Mouse (Mus musculus): Measurements from ENCODE around the gene Mrln. TPM values are rescaled to one million over a fixed set of nuclear protein-coding genes. Genes with fewer than 3 reads are reported as not detected.
"Not testable (repeated sequence)": the region's sequence is repeated elsewhere in the genome, so short reads cannot be mapped to it uniquely, and the experiment has no call there.

The Mrln gene
- total and polyA plus RNA-seq, 3 experiments = 0.86 TPM; not detected in 2

GRCm38 (mm10) chr10:70195279-70195678 lies 9.2 kb upstream of the Mrln start:
- DNase-seq = no peak

DNA sequence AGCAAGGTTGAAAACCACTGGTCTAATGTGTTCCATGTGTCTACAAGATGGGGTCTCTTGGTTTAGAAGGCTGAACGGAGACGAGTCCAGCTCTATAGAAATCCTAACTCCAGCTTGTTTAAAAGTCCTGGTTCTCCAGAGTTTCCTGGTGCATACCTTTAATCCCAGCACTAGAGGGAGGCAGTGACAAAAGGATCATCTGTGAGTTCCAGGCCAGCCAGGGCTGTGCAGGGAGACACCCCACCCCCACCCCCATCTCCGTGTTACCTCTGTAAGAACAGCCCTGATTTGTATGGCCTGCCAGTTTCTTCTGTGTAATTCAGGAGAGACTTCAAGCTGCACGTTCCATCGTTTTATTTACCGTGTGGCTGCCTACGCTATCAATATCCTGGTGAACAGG lies 8.7 kb upstream of the Mrln start:
- DNase-seq = no peak

DNA sequence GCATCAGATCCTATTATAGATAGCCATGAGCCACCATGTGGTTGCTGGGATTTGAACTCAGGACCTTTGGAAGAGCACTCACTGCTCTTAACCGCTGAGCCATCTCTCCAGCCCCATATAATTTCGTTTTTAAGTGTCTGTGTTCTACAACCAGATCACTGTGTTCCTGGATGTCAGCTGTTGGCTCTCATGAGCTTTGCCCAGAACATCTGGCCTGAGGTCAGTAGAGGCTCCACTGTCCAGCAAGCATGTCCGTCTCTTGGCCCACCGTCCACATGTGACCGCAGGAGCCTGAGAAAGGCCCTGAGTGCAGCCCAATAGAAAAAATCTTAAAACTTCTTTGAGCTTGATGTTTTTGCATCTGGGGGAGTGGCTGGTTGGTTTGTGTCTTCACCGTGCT lies 7.8 kb upstream of the Mrln start:
- DNase-seq = no peak

DNA sequence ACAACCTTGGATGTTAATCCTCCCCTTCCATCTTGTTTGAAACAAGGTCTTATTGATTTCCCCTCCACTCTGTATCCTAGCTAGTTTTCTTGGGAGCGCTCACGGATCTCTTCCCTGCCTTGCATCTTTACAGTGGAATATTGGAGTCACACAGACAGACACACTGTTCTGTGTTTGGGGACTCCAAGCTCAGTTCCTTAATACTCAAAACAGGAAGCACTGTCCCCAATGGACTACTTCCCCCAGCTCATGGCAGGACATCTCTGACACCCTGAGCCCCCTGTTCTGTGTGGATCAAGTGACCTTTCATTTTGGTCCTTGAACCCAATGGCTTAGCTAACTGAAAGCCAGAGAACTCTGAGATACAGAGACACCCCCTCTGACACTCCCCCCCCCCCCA lies 6.9 kb upstream of the Mrln start:
- no peak for DNase-seq

- DNase-seq = no peak
Measured at GRCm38 (mm10) chr10:70198012-70198411, 6.5 kb upstream of the Mrln start.

- peak; percentile 72 for DNase-seq
Measured at GRCm38 (mm10) chr10:70198951-70199463, 5.5 kb upstream of the Mrln start.

- DNase-seq = no peak
Measured at GRCm38 (mm10) chr10:70199466-70200210, 4.8 kb upstream of the Mrln start.

DNA sequence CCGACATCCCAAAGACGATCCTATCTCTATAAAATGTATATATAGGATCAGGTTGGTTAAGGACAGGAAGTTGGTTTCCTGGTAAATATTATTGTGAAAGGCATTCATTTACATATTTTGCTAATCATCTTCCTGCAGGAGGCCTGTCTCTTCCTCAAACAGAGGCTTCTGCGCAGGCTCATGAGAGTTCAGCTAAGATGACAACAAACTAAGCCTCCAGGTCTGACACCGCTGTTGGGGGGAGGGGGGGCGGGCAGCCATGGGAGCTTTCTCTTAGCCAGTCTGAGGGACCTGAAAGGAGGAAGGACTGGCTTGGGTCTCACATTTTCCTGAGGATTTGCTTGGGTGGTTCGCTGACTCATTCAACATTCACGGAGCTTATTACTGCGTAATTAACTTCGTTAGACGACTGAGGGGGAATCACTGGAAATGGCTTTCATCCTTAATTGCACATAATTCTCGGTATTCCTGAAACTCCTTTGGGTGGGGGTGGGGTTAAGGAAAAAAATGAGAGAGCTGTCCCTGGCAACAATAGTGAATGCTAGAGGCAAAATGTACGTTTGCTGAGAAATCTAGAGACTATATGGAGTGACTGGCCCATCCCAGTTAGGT lies 3.5 kb upstream of the Mrln start:
- DNase-seq = no peak

- no peak for DNase-seq
Measured at GRCm38 (mm10) chr10:70211281-70211680, 6.8 kb downstream of the Mrln start.

DNA sequence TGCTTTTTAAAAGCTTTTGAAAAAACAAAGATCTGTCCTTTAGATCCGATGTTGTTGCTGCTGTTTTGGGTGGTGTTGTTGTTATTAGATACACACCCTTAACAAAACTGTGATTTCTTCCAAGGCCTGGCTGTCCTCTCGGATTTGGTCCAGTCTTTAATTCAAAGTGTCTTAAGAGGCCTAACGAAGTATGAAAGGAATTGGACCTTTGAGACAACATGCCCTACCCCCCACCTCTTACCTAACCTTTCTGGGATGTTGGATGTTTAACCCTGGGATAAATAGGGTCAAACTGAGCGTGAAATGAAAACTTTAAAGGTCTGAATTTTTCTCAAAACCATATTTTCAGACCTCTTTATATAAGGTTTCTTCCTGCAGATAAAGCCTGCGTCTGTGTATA lies 16.5 kb downstream of the Mrln start:
- no peak for DNase-seq

DNA sequence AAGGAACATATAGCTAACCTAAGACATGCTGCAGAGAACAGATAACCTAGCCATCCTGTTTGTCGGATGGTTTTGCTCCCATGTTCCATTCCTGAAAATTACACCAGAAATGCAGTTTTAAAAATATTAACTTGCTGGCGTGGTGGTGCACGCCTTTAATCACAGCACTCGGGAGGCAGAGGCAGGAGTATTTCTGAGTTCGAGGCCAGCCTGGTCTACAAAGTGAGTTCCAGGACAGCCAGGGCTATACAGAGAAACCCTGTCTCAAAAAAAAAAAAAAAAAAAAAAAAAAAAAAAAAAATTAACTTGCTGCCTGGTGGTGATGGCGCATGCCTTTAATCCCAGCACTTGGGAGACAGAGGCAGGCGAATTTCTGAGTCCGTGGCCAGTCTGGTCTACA lies 17.8 kb downstream of the Mrln start:
- not testable (repeated sequence) for DNase-seq

DNA sequence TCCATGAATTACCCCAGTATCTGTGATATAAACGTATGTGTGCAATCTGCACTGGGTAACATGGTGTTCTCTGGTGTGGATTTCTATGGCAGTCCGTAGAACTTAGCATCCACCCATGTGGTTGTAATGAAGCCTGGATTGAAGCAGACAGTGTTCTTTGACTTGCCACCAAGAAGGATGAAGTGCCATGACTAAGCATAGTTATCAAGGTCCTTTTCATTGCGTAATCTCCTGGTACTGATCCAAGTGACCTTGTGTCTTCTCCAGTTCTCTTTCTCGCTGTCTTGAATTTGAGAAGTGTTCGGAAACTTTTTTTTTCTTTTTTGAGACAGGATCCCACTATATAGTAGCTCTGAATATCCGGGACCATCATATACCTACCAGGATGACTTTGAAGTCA lies 20.1 kb downstream of the Mrln start:
- peak; percentile 84 for DNase-seq

GRCm38 (mm10) chr10:70225760-70226159 lies 21.3 kb downstream of the Mrln start:
- DNase-seq = no peak

GRCm38 (mm10) chr10:70226608-70227007 lies 22.1 kb downstream of the Mrln start:
- no peak for DNase-seq

GRCm38 (mm10) chr10:70230352-70230751 lies 25.9 kb downstream of the Mrln start:
- DNase-seq = no peak

DNA sequence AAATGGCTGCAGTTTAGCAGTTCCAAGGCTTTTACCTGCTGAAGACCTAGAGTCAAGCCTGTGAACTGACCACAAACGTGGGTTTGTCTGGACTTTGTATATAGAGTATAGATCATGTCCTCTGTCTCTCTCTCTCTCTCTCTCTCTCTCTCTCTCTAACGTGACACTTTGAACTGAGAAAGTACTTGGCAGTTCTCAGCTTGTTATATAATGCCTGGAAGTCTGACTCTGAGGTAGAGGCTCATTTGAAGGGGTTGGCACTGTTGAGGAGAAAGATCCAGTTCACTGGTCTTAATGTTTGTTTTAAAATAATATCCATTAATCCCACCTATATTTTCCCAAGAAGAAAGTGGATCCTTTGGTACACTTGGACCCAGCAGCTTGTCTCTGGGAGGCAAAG lies 33.5 kb downstream of the Mrln start:
- DNase-seq = no peak

GRCm38 (mm10) chr10:70242751-70243444 lies 38.4 kb downstream of the Mrln start:
- no peak for DNase-seq

- peak; percentile 79 for DNase-seq
Measured at GRCm38 (mm10) chr10:70244921-70245558, 40.6 kb downstream of the Mrln start, which contains the start of gene Slc16a9. TSS of gene Slc16a9 (plus strand) at chr10:70245100.

DNA sequence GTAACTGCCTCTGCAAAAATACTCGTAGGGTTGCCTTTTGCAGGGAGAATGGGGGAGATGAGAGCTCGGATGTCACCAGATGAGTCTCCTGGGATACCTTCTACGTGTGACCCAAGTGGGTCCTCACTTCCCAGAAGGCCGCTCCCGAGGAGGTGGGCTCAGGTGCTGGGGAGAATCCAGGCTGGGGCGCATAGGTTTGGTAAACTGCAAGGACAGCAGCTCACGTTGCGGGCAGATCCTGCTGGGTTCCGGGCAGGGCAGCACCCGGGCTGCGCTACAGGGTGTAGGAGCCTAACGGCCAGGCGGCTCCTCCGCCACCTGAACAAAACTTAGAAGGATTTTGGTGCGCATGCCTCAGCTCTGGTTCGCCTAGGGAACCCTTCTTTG lies 41.1 kb downstream of the Mrln start:
- no peak for DNase-seq

- DNase-seq = no peak
Measured at GRCm38 (mm10) chr10:70246076-70246475, 41.6 kb downstream of the Mrln start.

- no peak for DNase-seq
Measured at GRCm38 (mm10) chr10:70250354-70250753, 45.9 kb downstream of the Mrln start.

GRCm38 (mm10) chr10:70250766-70251165 lies 46.3 kb downstream of the Mrln start:
- DNase-seq = peak; percentile 55

GRCm38 (mm10) chr10:70254666-70255065 lies 50.2 kb downstream of the Mrln start:
- DNase-seq = no peak

Measured in adrenal gland, adult 2 months (tissue).